Mouse (Mus musculus) ES-E14 (cell line): ENCODE data around the gene Ankrd34a.

Experiments used
- HCFC1 ChIP-seq: IDR thresholded peaks from 2 replicates; pipeline ENCODE4 v1.6.1; 2012; ENCODE audit warnings: low read length, inconsistent platforms, borderline replicate concordance; ENCODE audit not compliant: insufficient read depth
- MAFK ChIP-seq: IDR thresholded peaks from 2 replicates; pipeline ENCODE4 v1.6.1; 2014; ENCODE audit warnings: mild to moderate bottlenecking, low read depth, low read length, inconsistent platforms; ENCODE audit not compliant: insufficient read depth
- ZC3H11A ChIP-seq: IDR thresholded peaks from 2 replicates; pipeline ENCODE4 v1.6.1; 2012; ENCODE audit warnings: low read depth, mild to moderate bottlenecking, inconsistent platforms, low read length, borderline replicate concordance
- ZNF384 ChIP-seq: IDR thresholded peaks from 2 replicates; pipeline ENCODE4 v1.6.1; 2012; ENCODE audit warnings: low read depth, low read length, inconsistent platforms

- TF ChIP-seq HCFC1 (no peak), ZNF384 (no peak), ZC3H11A (no peak), MAFK (no peak)
These were observed 17.7 kb upstream of the Ankrd34a start for GRCm38 (mm10) chr3:96578561-96579238.
